Mouse (Mus musculus) megakaryocyte, embryonic 14.5 days (primary cell): ENCODE measurements at regions not wholly inside any gene's neighbourhood (a gene's known extent, or its start where the extent isn't known, plus 50 kb on each side); places are given as distances from the start of the nearest gene placed in this dataset.

ENCODE experiments used
- FLI1 ChIP-seq: IDR thresholded peaks from 2 replicates; pipeline ENCODE4 v1.6.1; 2012; ENCODE audit warnings: low read length, inconsistent platforms, mixed read lengths
- GATA1 ChIP-seq: IDR thresholded peaks from 3 replicates; pipeline ENCODE4 v1.6.1; 2012; ENCODE audit warnings: mixed read lengths, low read length, inconsistent platforms, borderline replicate concordance

- TF ChIP-seq GATA1 = no peak
- no peak for TF ChIP-seq FLI1
These were observed 89.1 kb downstream of the Car2 start for GRCm38 (mm10) chr3:14975203-14975602.
